9 mouse cellular contexts compared by ENCODE assay signal in genomic region chr11:45991604-45992003, GRCm38 (mm10). TPM values are rescaled to one million over a fixed set of nuclear protein-coding genes. Genes with fewer than 3 reads are reported as not detected.
A peak's percentile ranks its signal among the peaks of the same experiment; 100 is the strongest.
DNase-seq lines count a peak whose midpoint lies in the region; ATAC-seq and TF ChIP-seq lines count a peak whose summit lies in the region.
"Had no signal": no experiment of that assay in that cellular context is flagged by ENCODE, and none has a peak within 500 bp of the region (broad histone marks: within the 10 kb centered on the region; RNA-seq: fewer than 3 reads in every experiment).

No protein-coding gene starts in this region.

- 8% methylated on average over 16 of the region's 16 CpGs for WGBS in forebrain, embryonic 11.5 days
- WGBS in hindbrain, postnatal 0 days = 11% methylated on average over 16 of the region's 16 CpGs
- WGBS in lung, adult 2 months = 8% methylated on average over 16 of the region's 16 CpGs

- no peak overlapping the region for H3K9ac ChIP-seq in forebrain, embryonic 11.5 days (ENCODE audit: low read length)
- no peak overlapping the region for H3K9ac ChIP-seq in hindbrain, postnatal 0 days (replicated peaks; ENCODE audit: low read length)

- peak overlapping the region; percentile 5 for H3K4me3 ChIP-seq in forebrain, embryonic 11.5 days (ENCODE audit: low read depth, low read length)
- H3K4me3 ChIP-seq in hindbrain, postnatal 0 days (ENCODE audit: low read length) = no peak overlapping the region
- no peak overlapping the region for H3K4me3 ChIP-seq in lung, adult 2 months (replicated peaks; ENCODE audit: extremely low read depth, low read depth, low read length)

- no peak for ATAC-seq in forebrain, embryonic 11.5 days (replicated peaks; ENCODE audit: low FRiP score)
- ATAC-seq in hindbrain, postnatal 0 days = no peak
- ATAC-seq in CD4-positive, CD25-positive, alpha-beta regulatory T cell, adult 4 months = no peak
- no peak for ATAC-seq in megakaryocyte, adult 5-6 weeks (ENCODE audit: poor library complexity, severe bottlenecking)

- H3K27me3 ChIP-seq in forebrain, embryonic 11.5 days (ENCODE audit: control insufficient read depth, insufficient read depth, low read length) = no peaks in the 10 kb centered on the region
- H3K27me3 ChIP-seq in hindbrain, postnatal 0 days (ENCODE audit: insufficient read depth, low read length) = no peaks in the 10 kb centered on the region

- no peaks in the 10 kb centered on the region for H3K36me3 ChIP-seq in forebrain, embryonic 11.5 days (ENCODE audit: control insufficient read depth, insufficient read depth, low read length)
- H3K36me3 ChIP-seq in hindbrain, postnatal 0 days (ENCODE audit: insufficient read depth, low read length) = no peaks in the 10 kb centered on the region
- H3K36me3 ChIP-seq: G1E had no signal

- no peaks in the 10 kb centered on the region for H3K4me1 ChIP-seq in forebrain, embryonic 11.5 days (replicated peaks; ENCODE audit: control insufficient read depth, insufficient read depth, low read length)
- H3K4me1 ChIP-seq in hindbrain, postnatal 0 days (ENCODE audit: insufficient read depth, low read length) = peaks cover 5% of the 10 kb centered on the region; the same call in 1 of the 2 replicates
- H3K4me1 ChIP-seq in lung, adult 2 months (ENCODE audit: control insufficient read depth, insufficient read depth, low read length) = peaks cover 3% of the 10 kb centered on the region

- no peak for TF ChIP-seq POLR2A in lung, adult 2 months (IDR thresholded peaks at IDR 0.05; ENCODE audit: borderline replicate concordance, extremely low read depth, low read depth, low read length)

- peak; percentile 9 for DNase-seq in kidney, adult 18-20 months
- DNase-seq in kidney, adult 11 months = no peak
- peak; percentile 61 for DNase-seq in forebrain, embryonic 11.5 days (ENCODE audit: low spot score)
- no peak for DNase-seq in hindbrain, postnatal 0 days (ENCODE audit: low spot score)
- peak; percentile 43 for DNase-seq in lung, adult 2 months
- DNase-seq in retina, embryonic 14.5 days (ENCODE audit: low spot score) = peak; percentile 56

- H3K4me2 ChIP-seq in forebrain, embryonic 11.5 days (ENCODE audit: low read depth, low read length, severe bottlenecking) = peak overlapping the region; percentile 42
- peak overlapping the region; percentile 42 for H3K4me2 ChIP-seq in hindbrain, postnatal 0 days (ENCODE audit: low read depth, low read length)

- H3K27ac ChIP-seq in forebrain, embryonic 11.5 days (ENCODE audit: low read depth, low read length) = no peak overlapping the region
- H3K27ac ChIP-seq in hindbrain, postnatal 0 days = no peak overlapping the region

- H3K9me3 ChIP-seq in forebrain, embryonic 11.5 days (ENCODE audit: control insufficient read depth, low read length) = no peaks in the 10 kb centered on the region
- no peaks in the 10 kb centered on the region for H3K9me3 ChIP-seq in hindbrain, postnatal 0 days (ENCODE audit: low read length)
- H3K9me3 ChIP-seq: G1E had no signal

- no peak for TF ChIP-seq CTCF in hindbrain, postnatal 0 days (IDR thresholded peaks at IDR 0.05; ENCODE audit: low read depth)
- no peak for TF ChIP-seq CTCF in lung, adult 2 months (IDR thresholded peaks at IDR 0.05; ENCODE audit: insufficient read depth, low read length)

RNA-seq across cellular contexts. Expression of gene Sox30, which starts 11.5 kb away (rescaled TPM):
- 0.17 and 0.37 TPM in 2 replicates for polyA plus RNA-seq in forebrain, embryonic 11.5 days (2014; fragmentation: Nextera tagmentation; extraction: Ambion mirVana)
- total RNA-seq in hindbrain, postnatal 0 days (2014; rRNA removed) = 0.93 TPM in 1 of 2 replicates, not detected in the other
- polyA plus RNA-seq in hindbrain, postnatal 0 days (2015; fragmentation: Nextera tagmentation; extraction: Ambion mirVana) = 0.08 and 0.09 TPM in 2 replicates
- 0.09 and 0.18 TPM in 2 replicates for polyA plus RNA-seq in lung, adult 2 months (2012; rRNA removed)
- polyA plus RNA-seq in CD4-positive, CD25-positive, alpha-beta regulatory T cell, adult 4 months (2017; shearing (Covaris generic)) = not detected
- not detected in 2 replicates for total RNA-seq in megakaryocyte, adult 5-6 weeks (2015)
- not detected in 2 replicates for total RNA-seq in megakaryocyte, adult 5-6 weeks (2017)
- polyA plus RNA-seq: G1E had no signal

RNA-seq across cellular contexts. Expression of gene Thg1l, which starts 36.3 kb away (rescaled TPM):
- polyA plus RNA-seq in forebrain, embryonic 11.5 days (2014; fragmentation: Nextera tagmentation; extraction: Ambion mirVana) = 14.1 and 16.0 TPM in 2 replicates
- total RNA-seq in hindbrain, postnatal 0 days (2014; rRNA removed) = 11.4 and 13.3 TPM in 2 replicates
- polyA plus RNA-seq in hindbrain, postnatal 0 days (2015; fragmentation: Nextera tagmentation; extraction: Ambion mirVana) = 8.8 and 10.6 TPM in 2 replicates
- 2.8 and 8.3 TPM in 2 replicates for polyA plus RNA-seq in lung, adult 2 months (2012; rRNA removed)
- 10 to 100 TPM in 1 of 2 experiments, 1 to 10 TPM in 1; 8.1 to 11.0 TPM for polyA plus RNA-seq in CD4-positive, CD25-positive, alpha-beta regulatory T cell, adult 4 months (2017; shearing (Covaris generic))
- total RNA-seq in megakaryocyte, adult 5-6 weeks (2015) = 6.1 and 9.8 TPM in 2 replicates
- 12.8 and 13.0 TPM in 2 replicates for total RNA-seq in megakaryocyte, adult 5-6 weeks (2017)

RNA-seq across cellular contexts. Expression of gene Lsm11, which starts 46.9 kb away (rescaled TPM):
- 8.9 and 11.0 TPM in 2 replicates for polyA plus RNA-seq in forebrain, embryonic 11.5 days (2014; fragmentation: Nextera tagmentation; extraction: Ambion mirVana)
- total RNA-seq in hindbrain, postnatal 0 days (2014; rRNA removed) = 92.6 and 96.2 TPM in 2 replicates
- polyA plus RNA-seq in hindbrain, postnatal 0 days (2015; fragmentation: Nextera tagmentation; extraction: Ambion mirVana) = 27.5 and 31.0 TPM in 2 replicates
- 2.4 and 2.7 TPM in 2 replicates for polyA plus RNA-seq in lung, adult 2 months (2012; rRNA removed)
- 1 to 10 TPM; 1.6 to 2.4 TPM for polyA plus RNA-seq in CD4-positive, CD25-positive, alpha-beta regulatory T cell, adult 4 months (2017; shearing (Covaris generic))
- total RNA-seq in megakaryocyte, adult 5-6 weeks (2015) = 4.1 and 5.8 TPM in 2 replicates
- total RNA-seq in megakaryocyte, adult 5-6 weeks (2017) = 2.8 and 2.9 TPM in 2 replicates

Comparison
In these comparisons a context has a peak if more than half of its experiments do, and no peak if none do; other contexts are left out.
1. DNase-seq: peak in kidney, adult 18-20 months (single experiment), forebrain, embryonic 11.5 days (single experiment), lung, adult 2 months (single experiment) and retina, embryonic 14.5 days (single experiment); none in kidney, adult 11 months (single experiment) and hindbrain, postnatal 0 days (single experiment).